Mouse (Mus musculus): ENCODE data around the gene Mettl6. TPM values are rescaled to one million over a fixed set of nuclear protein-coding genes. Genes with fewer than 3 reads are reported as not detected.
"Not testable (repeated sequence)": the region's sequence is repeated elsewhere in the genome, so short reads cannot be mapped to it uniquely, and the experiment has no call there.

The Mettl6 gene
- polyA plus RNA-seq, 1 experiment, result 35.4 TPM

DNA sequence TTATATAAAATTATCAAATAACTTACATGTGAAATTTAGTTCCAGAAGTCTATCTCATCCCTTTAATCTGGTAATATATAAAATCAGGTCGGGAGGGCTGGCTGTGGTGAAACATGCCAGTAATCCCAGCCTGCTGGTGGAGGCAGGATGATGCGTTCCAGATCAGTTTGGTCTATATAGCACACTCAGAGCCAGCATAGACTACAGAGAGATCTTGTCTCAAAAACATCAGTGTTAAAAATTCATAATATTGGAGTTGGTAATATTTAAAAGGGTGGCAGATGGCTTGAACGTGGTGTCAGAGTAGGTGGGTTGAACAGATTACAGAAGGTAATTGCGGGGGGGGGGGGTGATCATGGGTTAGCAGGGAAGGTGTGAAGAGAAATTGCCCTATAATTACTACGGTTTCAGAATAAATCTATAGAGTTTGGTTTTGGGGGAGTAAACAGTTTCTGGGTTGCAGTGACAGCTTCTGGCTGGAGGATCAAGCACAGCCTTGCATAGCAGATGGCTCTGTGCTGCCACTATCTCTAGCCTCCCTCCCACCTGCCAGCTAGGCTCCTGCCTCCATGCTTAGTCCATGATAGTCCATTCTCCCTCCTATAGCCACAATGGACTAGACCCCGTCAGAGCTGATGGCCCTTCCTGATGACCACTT lies 38.6 kb downstream of the Mettl6 start:
- H3K4me1 ChIP-seq (ENCODE audit: control insufficient read depth, insufficient read depth, low read length), result peaks cover 2% of the 10 kb centered on the region; the same call in 1 of the 2 replicates
- H3K36me3 ChIP-seq (ENCODE audit: control insufficient read depth, insufficient read depth, low read length), result no peaks in the 10 kb centered on the region
- no peak overlapping the region for H3K4me3 ChIP-seq (ENCODE audit: control insufficient read depth, low read depth, low read length)
- H3K27me3 ChIP-seq (ENCODE audit: control insufficient read depth, insufficient read depth, low read length), result no peaks in the 10 kb centered on the region
- TF ChIP-seq POLR2A (IDR thresholded peaks at IDR 0.05; ENCODE audit: control insufficient read depth, low read depth, low read length) (no peak), CTCF (IDR thresholded peaks at IDR 0.05; ENCODE audit: control insufficient read depth, insufficient read depth, insufficient replicate concordance, low read depth, low read length) (no peak)
- no peak overlapping the region for H3K27ac ChIP-seq (ENCODE audit: control insufficient read depth, insufficient read depth, low read depth, low read length)

DNA sequence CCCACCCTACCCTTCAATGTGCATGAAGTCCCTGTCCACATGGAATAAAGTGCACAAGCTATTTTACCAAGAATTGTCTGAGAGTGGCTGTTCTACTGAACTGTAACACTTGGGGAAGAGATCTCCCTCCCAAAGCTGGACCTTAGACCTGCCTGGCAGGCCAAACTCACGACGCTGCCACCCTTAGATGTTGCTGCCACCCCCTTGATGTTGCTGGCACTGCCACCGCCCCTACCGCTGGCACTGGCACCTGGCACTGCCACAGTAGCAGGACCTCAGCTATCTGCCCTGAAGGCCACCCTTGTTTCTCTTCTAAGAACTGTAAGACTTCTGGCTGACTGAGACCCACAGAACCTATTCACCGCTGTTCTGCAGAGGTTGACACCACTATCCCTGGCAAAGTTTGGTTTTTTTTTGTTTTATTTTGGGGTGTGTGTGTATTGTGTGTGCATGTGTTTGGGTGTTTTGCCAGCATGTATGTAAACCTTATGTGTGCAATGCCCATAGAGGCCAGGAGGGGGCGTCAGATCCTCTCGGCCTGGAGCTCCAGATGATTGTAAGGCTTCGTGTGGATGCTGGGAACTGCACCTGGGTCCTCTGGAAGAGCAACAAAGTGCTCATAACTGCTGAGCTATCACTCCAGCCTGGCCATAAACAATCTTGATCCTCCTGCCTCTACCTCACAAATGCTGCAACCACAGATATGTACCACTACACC lies 39.8 kb downstream of the Mettl6 start:
- Histone ChIP-seq H3K36me3 (ENCODE audit: control insufficient read depth, insufficient read depth, low read length) (no peaks in the 10 kb centered on the region), H3K4me1 (ENCODE audit: control insufficient read depth, insufficient read depth, low read length) (peaks cover 2% of the 10 kb centered on the region; the same call in 1 of the 2 replicates)

DNA sequence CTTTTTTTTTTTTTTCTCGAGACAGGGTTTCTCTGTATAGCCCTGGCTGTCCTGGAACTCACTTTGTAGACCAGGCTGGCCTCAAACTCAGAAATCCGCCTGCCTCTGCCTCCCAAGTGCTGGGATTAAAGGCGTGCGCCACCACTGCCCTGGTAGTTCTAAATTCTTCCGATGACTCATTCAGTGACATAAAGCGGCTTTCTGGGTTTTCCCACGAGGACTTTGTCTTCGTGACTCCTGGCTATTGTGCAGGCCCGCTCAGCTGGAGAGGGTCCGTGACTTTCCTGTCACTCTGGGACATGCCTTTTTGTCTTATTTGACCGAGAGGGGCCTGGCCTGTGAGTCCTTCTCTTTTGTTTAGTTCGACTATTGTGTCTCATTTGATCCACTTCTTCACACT lies 40.9 kb downstream of the Mettl6 start:
- H3K4me3 ChIP-seq (ENCODE audit: control insufficient read depth, low read depth, low read length); H3K4me1 ChIP-seq (ENCODE audit: control insufficient read depth, insufficient read depth, low read length); H3K27me3 ChIP-seq (ENCODE audit: control insufficient read depth, insufficient read depth, low read length); H3K27ac ChIP-seq (ENCODE audit: control insufficient read depth, insufficient read depth, low read depth, low read length); H3K36me3 ChIP-seq (ENCODE audit: control insufficient read depth, insufficient read depth, low read length): not testable (repeated sequence)

More for the DNA sequence above, 39.8 kb downstream of the Mettl6 start:
- H3K27me3 ChIP-seq (ENCODE audit: control insufficient read depth, insufficient read depth, low read length), result no peaks in the 10 kb centered on the region
- TF ChIP-seq POLR2A (IDR thresholded peaks at IDR 0.05; ENCODE audit: control insufficient read depth, low read depth, low read length) (no peak), CTCF (IDR thresholded peaks at IDR 0.05; ENCODE audit: control insufficient read depth, insufficient read depth, insufficient replicate concordance, low read depth, low read length) (peak; percentile 70)
- no peak overlapping the region for H3K27ac ChIP-seq (ENCODE audit: control insufficient read depth, insufficient read depth, low read depth, low read length)
- no peak overlapping the region for H3K4me3 ChIP-seq (ENCODE audit: control insufficient read depth, low read depth, low read length)

DNA sequence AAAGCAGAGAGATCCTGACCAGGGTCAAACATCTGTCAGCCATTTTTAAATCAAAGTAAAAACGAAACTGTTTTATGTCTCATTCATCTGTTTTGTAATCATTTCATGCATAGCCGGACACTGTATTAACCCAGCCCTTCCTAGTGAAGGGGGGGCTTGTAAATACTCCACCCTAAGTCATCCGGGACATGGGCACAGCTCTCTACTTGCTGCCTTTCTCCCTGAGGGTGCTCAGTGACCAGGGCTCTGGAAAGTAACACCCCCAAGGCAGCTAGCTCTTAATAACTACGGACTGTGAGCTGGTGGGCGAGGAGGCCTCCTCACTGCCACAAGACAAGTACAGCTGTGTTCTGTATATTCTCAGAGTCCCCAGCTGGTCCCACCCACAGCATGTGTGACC lies 45.8 kb downstream of the Mettl6 start:
- H3K4me1 ChIP-seq (ENCODE audit: control insufficient read depth, insufficient read depth, low read length), result no peaks in the 10 kb centered on the region
- H3K27ac ChIP-seq (ENCODE audit: control insufficient read depth, insufficient read depth, low read depth, low read length), result no peak overlapping the region
- no peak for TF ChIP-seq CTCF (IDR thresholded peaks at IDR 0.05; ENCODE audit: control insufficient read depth, insufficient read depth, insufficient replicate concordance, low read depth, low read length)
- TF ChIP-seq POLR2A (IDR thresholded peaks at IDR 0.05; ENCODE audit: control insufficient read depth, low read depth, low read length), result no peak

DNA sequence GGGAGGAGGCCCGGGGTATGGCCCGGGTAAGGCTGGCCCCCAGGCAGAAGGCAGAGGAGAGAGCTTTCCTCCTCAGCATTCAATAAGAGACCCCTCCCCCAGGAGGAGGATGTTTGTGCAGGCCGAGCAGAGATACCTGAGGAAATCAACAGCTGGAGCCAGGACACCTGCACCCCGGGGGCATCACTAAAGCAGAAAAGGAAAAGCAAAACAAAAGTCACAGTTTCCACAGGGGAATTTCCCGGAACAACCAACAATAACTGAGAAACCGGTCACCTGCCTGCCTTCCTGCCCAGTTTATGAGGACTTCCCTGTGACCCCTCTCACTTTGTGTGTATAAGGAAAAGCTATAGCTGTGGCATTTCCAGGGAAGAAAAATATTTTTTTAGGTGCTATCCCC lies 51.2 kb downstream of the Mettl6 start:
- Histone ChIP-seq H3K27ac (ENCODE audit: control insufficient read depth, insufficient read depth, low read depth, low read length) (no peak overlapping the region), H3K4me1 (ENCODE audit: control insufficient read depth, insufficient read depth, low read length) (peaks cover 2% of the 10 kb centered on the region; the same call in 1 of the 2 replicates), H3K36me3 (ENCODE audit: control insufficient read depth, insufficient read depth, low read length) (no peaks in the 10 kb centered on the region), H3K4me3 (ENCODE audit: control insufficient read depth, low read depth, low read length) (no peak overlapping the region), H3K27me3 (ENCODE audit: control insufficient read depth, insufficient read depth, low read length) (no peaks in the 10 kb centered on the region)
- TF ChIP-seq POLR2A (IDR thresholded peaks at IDR 0.05; ENCODE audit: control insufficient read depth, low read depth, low read length), result no peak
- TF ChIP-seq CTCF (IDR thresholded peaks at IDR 0.05; ENCODE audit: control insufficient read depth, insufficient read depth, insufficient replicate concordance, low read depth, low read length), result no peak

More for the DNA sequence above, 45.8 kb downstream of the Mettl6 start:
- no peaks in the 10 kb centered on the region for H3K27me3 ChIP-seq (ENCODE audit: control insufficient read depth, insufficient read depth, low read length)
- H3K36me3 ChIP-seq (ENCODE audit: control insufficient read depth, insufficient read depth, low read length), result no peaks in the 10 kb centered on the region
- no peak overlapping the region for H3K4me3 ChIP-seq (ENCODE audit: control insufficient read depth, low read depth, low read length)

DNA sequence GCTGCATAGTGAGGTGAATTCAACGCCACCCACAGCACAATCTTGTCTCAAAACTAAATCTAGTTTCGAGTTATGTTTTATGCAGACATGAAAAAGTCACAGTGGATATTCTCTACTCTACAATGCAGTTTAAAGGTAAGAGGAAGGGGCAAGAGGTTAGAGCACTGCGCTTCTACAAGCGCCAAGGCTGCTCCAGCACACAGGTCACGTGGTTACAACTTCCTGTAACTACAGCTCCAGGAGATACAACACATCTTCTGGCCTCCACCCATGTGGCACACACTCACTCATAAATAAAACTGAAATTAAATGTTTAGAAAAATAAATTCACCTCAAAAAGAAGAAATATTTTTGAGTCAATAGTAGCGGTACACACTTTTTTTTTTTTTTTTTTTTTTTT lies 54.1 kb downstream of the Mettl6 start:
- H3K36me3 ChIP-seq (ENCODE audit: control insufficient read depth, insufficient read depth, low read length), result no peaks in the 10 kb centered on the region
- no peaks in the 10 kb centered on the region for H3K27me3 ChIP-seq (ENCODE audit: control insufficient read depth, insufficient read depth, low read length)
- H3K4me3 ChIP-seq (ENCODE audit: control insufficient read depth, low read depth, low read length), result no peak overlapping the region
- H3K4me1 ChIP-seq (ENCODE audit: control insufficient read depth, insufficient read depth, low read length), result peaks cover 9% of the 10 kb centered on the region
- no peak overlapping the region for H3K27ac ChIP-seq (ENCODE audit: control insufficient read depth, insufficient read depth, low read depth, low read length)
- TF ChIP-seq POLR2A (IDR thresholded peaks at IDR 0.05; ENCODE audit: control insufficient read depth, low read depth, low read length) (no peak), CTCF (IDR thresholded peaks at IDR 0.05; ENCODE audit: control insufficient read depth, insufficient read depth, insufficient replicate concordance, low read depth, low read length) (no peak)

DNA sequence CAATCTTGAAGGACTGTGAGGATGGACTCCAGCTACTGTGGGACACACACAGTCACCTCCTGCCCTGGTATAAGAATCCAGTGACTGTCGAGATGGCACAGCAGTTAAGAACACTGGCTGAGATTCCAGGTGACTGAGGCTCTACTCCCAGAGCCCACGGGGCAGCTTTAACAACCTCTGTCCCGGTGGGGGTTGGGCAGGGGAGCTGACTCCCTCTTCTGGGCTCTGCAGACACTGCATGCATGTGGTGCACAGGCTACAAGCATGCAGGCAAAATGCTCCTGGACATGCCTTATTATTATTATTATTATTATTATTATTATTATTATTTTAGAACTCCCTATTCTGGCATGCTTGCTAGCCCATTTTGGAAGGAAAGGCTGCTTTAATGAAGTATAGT lies 54.6 kb downstream of the Mettl6 start:
- Histone ChIP-seq H3K27me3 (ENCODE audit: control insufficient read depth, insufficient read depth, low read length) (no peaks in the 10 kb centered on the region), H3K4me1 (ENCODE audit: control insufficient read depth, insufficient read depth, low read length) (peaks cover 9% of the 10 kb centered on the region), H3K4me3 (ENCODE audit: control insufficient read depth, low read depth, low read length) (no peak overlapping the region), H3K36me3 (ENCODE audit: control insufficient read depth, insufficient read depth, low read length) (no peaks in the 10 kb centered on the region), H3K27ac (ENCODE audit: control insufficient read depth, insufficient read depth, low read depth, low read length) (no peak overlapping the region)
- no peak for TF ChIP-seq POLR2A (IDR thresholded peaks at IDR 0.05; ENCODE audit: control insufficient read depth, low read depth, low read length)

Data from testis, adult 2 months (tissue).